Mouse (Mus musculus): ENCODE results near the gene Hdgfl2. TPM values are rescaled to one million over a fixed set of nuclear protein-coding genes. Genes with fewer than 3 reads are reported as not detected.
"Not testable (repeated sequence)": the region's sequence is repeated elsewhere in the genome, so short reads cannot be mapped to it uniquely, and the experiment has no call there.

Gene Hdgfl2
- total and polyA plus RNA-seq, 3 experiments = 31.5 to 35.0 (median 32.5) TPM

- Histone ChIP-seq H3K9ac (ENCODE audit: low read depth, low read length) (no peak overlapping the region), H3K4me3 (no peak overlapping the region), H3K4me1 (ENCODE audit: control insufficient read depth, insufficient read depth, low read length) (no peaks in the 10 kb centered on the region), H3K36me3 (ENCODE audit: control insufficient read depth, insufficient read depth, low read length) (no peaks in the 10 kb centered on the region), H3K27ac (no peak overlapping the region), H3K27me3 (ENCODE audit: control insufficient read depth, insufficient read depth, low read length) (no peaks in the 10 kb centered on the region), H3K79me2 (replicated peaks; ENCODE audit: control insufficient read depth, insufficient read depth, low read length) (no peaks in the 10 kb centered on the region)
- no peak for TF ChIP-seq EP300 (IDR thresholded peaks at IDR 0.05; ENCODE audit: insufficient read depth, low read depth, low read length)
- TF ChIP-seq CTCF (IDR thresholded peaks at IDR 0.05) = no peak
- no peak for TF ChIP-seq POLR2A (IDR thresholded peaks at IDR 0.05; ENCODE audit: insufficient read depth, low read depth, low read length)
- 89% methylated on average over 5 of the region's 5 CpGs for WGBS
- no peak for DNase-seq
- intact Hi-C loops (cut with DNase I) = no loop called here
Measured at GRCm38 (mm10) chr17:56051369-56051768, 28.1 kb upstream of the Hdgfl2 start.

GRCm38 (mm10) chr17:56054938-56055337 lies 24.5 kb upstream of the Hdgfl2 start:
- DNase-seq = no peak
- TF ChIP-seq EP300 (IDR thresholded peaks at IDR 0.05; ENCODE audit: insufficient read depth, low read depth, low read length) (no peak), POLR2A (IDR thresholded peaks at IDR 0.05; ENCODE audit: insufficient read depth, low read depth, low read length) (no peak), CTCF (IDR thresholded peaks at IDR 0.05) (no peak)
- Histone ChIP-seq H3K4me3 (no peak overlapping the region), H3K27ac (no peak overlapping the region), H3K36me3 (ENCODE audit: control insufficient read depth, insufficient read depth, low read length) (no peaks in the 10 kb centered on the region), H3K4me1 (ENCODE audit: control insufficient read depth, insufficient read depth, low read length) (no peaks in the 10 kb centered on the region; the same call in 1 of the 2 replicates), H3K79me2 (replicated peaks; ENCODE audit: control insufficient read depth, insufficient read depth, low read length) (no peaks in the 10 kb centered on the region), H3K9ac (ENCODE audit: low read depth, low read length) (no peak overlapping the region), H3K27me3 (ENCODE audit: control insufficient read depth, insufficient read depth, low read length) (no peaks in the 10 kb centered on the region)
- intact Hi-C loops (cut with DNase I) = no loop called here

GRCm38 (mm10) chr17:56055945-56056678 lies 23.3 kb upstream of the Hdgfl2 start:
- Histone ChIP-seq H3K79me2 (replicated peaks; ENCODE audit: control insufficient read depth, insufficient read depth, low read length) (no peaks in the 10 kb centered on the region), H3K9ac (ENCODE audit: low read depth, low read length) (no peak overlapping the region), H3K4me1 (ENCODE audit: control insufficient read depth, insufficient read depth, low read length) (no peaks in the 10 kb centered on the region; the same call in 1 of the 2 replicates), H3K27ac (no peak overlapping the region), H3K36me3 (ENCODE audit: control insufficient read depth, insufficient read depth, low read length) (no peaks in the 10 kb centered on the region), H3K27me3 (ENCODE audit: control insufficient read depth, insufficient read depth, low read length) (no peaks in the 10 kb centered on the region), H3K4me3 (no peak overlapping the region)
- TF ChIP-seq EP300 (IDR thresholded peaks at IDR 0.05; ENCODE audit: insufficient read depth, low read depth, low read length) (no peak), POLR2A (IDR thresholded peaks at IDR 0.05; ENCODE audit: insufficient read depth, low read depth, low read length) (no peak), CTCF (IDR thresholded peaks at IDR 0.05) (no peak)
- 46% methylated on average over 4 of the region's 4 CpGs for WGBS
- intact Hi-C loops (cut with DNase I) = no loop called here
- DNase-seq = no peak

GRCm38 (mm10) chr17:56057381-56058120 lies 21.9 kb upstream of the Hdgfl2 start:
- peak overlapping the region; percentile 31 for H3K27ac ChIP-seq
- 78% methylated on average over 11 of the region's 11 CpGs for WGBS

GRCm38 (mm10) chr17:56062081-56062480 lies 17.4 kb upstream of the Hdgfl2 start:
- H3K4me1 ChIP-seq (ENCODE audit: control insufficient read depth, insufficient read depth, low read length) = no peaks in the 10 kb centered on the region; the same call in 1 of the 2 replicates
- no peak overlapping the region for H3K4me3 ChIP-seq
- no peaks in the 10 kb centered on the region for H3K27me3 ChIP-seq (ENCODE audit: control insufficient read depth, insufficient read depth, low read length)
- DNase-seq = no peak
- no peak overlapping the region for H3K27ac ChIP-seq
- WGBS = 89% methylated on average over 7 of the region's 7 CpGs
- H3K79me2 ChIP-seq (replicated peaks; ENCODE audit: control insufficient read depth, insufficient read depth, low read length) = no peaks in the 10 kb centered on the region
- H3K9ac ChIP-seq (ENCODE audit: low read depth, low read length) = no peak overlapping the region
- intact Hi-C loops (cut with DNase I) = no loop called here
- TF ChIP-seq POLR2A (IDR thresholded peaks at IDR 0.05; ENCODE audit: insufficient read depth, low read depth, low read length) = no peak
- TF ChIP-seq CTCF (IDR thresholded peaks at IDR 0.05) = no peak
- no peak for TF ChIP-seq EP300 (IDR thresholded peaks at IDR 0.05; ENCODE audit: insufficient read depth, low read depth, low read length)
- no peaks in the 10 kb centered on the region for H3K36me3 ChIP-seq (ENCODE audit: control insufficient read depth, insufficient read depth, low read length)

More at GRCm38 (mm10) chr17:56057381-56058120, 21.9 kb upstream of the Hdgfl2 start:
- Histone ChIP-seq H3K79me2 (replicated peaks; ENCODE audit: control insufficient read depth, insufficient read depth, low read length) (no peaks in the 10 kb centered on the region), H3K27me3 (ENCODE audit: control insufficient read depth, insufficient read depth, low read length) (no peaks in the 10 kb centered on the region), H3K36me3 (ENCODE audit: control insufficient read depth, insufficient read depth, low read length) (no peaks in the 10 kb centered on the region), H3K4me3 (no peak overlapping the region), H3K9ac (ENCODE audit: low read depth, low read length) (no peak overlapping the region), H3K4me1 (ENCODE audit: control insufficient read depth, insufficient read depth, low read length) (no peaks in the 10 kb centered on the region; the same call in 1 of the 2 replicates)
- 0 out of 2 replicates have a peak, but pooled peaks have one; percentile 3 for TF ChIP-seq CTCF (IDR thresholded peaks at IDR 0.05)
- no peak for TF ChIP-seq POLR2A (IDR thresholded peaks at IDR 0.05; ENCODE audit: insufficient read depth, low read depth, low read length)
- intact Hi-C loops (cut with DNase I) = no loop called here
- no peak for DNase-seq

GRCm38 (mm10) chr17:56065715-56066114 lies 13.7 kb upstream of the Hdgfl2 start:
- H3K9ac ChIP-seq (ENCODE audit: low read depth, low read length); H3K27me3 ChIP-seq (ENCODE audit: control insufficient read depth, insufficient read depth, low read length); H3K4me1 ChIP-seq (ENCODE audit: control insufficient read depth, insufficient read depth, low read length); DNase-seq; H3K27ac ChIP-seq; H3K36me3 ChIP-seq (ENCODE audit: control insufficient read depth, insufficient read depth, low read length); intact Hi-C loops (cut with DNase I); H3K4me3 ChIP-seq; H3K79me2 ChIP-seq (replicated peaks; ENCODE audit: control insufficient read depth, insufficient read depth, low read length): not testable (repeated sequence)
- WGBS = 82% methylated on average over 6 of the region's 6 CpGs
- peak; percentile 22 for TF ChIP-seq CTCF (IDR thresholded peaks at IDR 0.05)
